Mouse (Mus musculus) B cell, adult 2 months (primary cell): ENCODE measurements around the gene Abat.
"Not testable (repeated sequence)": the region's sequence is repeated elsewhere in the genome, so short reads cannot be mapped to it uniquely, and the experiment has no call there.

Experiments
- DNase-seq, 2 experiments: peaks; one replicate each; pipeline ENCODE4 v3.0.0; 2022

The Abat gene

DNA sequence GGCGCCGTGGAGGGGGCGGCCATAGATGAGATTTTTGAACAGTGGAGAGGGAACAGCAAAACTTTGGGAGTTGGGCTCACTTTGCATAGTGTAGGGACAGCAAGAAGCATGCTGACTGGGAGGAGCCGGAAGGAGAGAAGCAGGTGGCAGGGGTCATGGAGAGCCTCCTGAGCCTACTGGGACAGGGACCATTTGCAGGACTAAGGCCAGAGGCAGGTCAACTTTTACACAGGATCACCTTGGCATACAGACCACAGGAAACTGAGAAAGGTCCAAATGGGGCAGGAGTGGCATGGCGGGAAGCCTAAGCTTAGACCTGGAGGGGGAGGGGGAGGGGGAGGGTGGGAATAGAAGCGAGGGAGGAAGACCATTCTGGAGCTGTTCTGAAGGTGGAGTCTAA lies 20.2 kb downstream of the Abat start:
- no peak for DNase-seq

DNA sequence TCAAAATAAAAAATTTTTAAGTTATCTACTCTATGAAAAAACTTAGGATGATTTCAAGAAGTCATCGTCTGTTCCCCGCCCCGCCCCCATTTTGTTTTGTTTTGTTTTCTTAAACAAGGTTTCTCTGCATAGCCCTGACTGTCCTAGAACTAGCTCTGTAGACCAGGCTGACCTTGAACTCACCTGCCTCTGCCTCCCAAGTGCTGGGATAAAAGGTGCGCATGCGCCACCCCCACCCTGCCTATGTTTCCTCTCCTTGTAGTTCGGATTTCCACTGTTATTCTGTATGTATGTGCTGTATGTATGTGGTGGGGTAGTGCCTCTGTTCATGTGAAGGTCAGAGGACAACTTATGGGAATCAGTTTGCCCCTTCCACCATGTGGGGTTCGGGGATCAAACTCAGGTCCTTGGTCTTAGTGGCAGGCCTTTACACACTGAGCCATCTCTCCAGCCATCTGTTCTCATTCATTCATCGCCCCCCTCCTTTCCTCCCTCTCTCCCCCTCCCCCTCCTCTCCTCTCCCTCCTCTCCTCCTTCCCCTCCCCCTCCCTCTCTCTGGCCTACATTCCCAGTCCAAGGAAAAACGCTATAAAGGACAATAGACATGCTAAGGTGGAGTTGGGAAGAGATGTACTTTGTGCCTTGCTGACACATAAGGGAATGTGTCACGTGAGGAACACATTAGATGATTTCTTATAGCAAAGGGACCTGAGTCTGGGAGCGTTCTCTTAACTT lies 21.4 kb downstream of the Abat start:
- DNase-seq: no peak

DNA sequence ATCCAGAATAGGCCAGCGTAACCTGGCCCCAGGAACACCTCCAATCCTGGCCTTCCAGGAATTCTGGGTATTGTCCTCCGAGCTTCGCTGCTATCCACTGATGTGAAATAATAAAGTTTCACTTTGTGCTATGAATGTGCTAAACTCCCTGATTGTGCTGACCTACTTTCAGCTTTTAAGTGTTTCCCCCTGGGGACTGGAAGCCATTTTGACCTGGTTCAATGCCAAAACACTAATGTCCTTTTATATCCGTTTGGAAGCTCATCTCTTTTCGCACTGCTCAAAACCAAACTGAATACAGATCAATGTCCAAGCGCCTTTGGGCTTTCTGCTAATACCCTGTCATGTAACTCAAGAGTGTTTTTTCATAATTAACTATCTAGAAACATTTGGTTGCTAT lies 22.2 kb downstream of the Abat start:
- DNase-seq: no peak

- no peak for DNase-seq
These were observed 26.1 kb downstream of the Abat start for GRCm38 (mm10) chr16:8539150-8539865.

- DNase-seq: no peak
These were observed 27.7 kb downstream of the Abat start for GRCm38 (mm10) chr16:8540859-8541314.

GRCm38 (mm10) chr16:8547836-8548235 lies 34.6 kb downstream of the Abat start:
- no peak for DNase-seq

GRCm38 (mm10) chr16:8549506-8549905 lies 36.3 kb downstream of the Abat start:
- no peak for DNase-seq

DNA sequence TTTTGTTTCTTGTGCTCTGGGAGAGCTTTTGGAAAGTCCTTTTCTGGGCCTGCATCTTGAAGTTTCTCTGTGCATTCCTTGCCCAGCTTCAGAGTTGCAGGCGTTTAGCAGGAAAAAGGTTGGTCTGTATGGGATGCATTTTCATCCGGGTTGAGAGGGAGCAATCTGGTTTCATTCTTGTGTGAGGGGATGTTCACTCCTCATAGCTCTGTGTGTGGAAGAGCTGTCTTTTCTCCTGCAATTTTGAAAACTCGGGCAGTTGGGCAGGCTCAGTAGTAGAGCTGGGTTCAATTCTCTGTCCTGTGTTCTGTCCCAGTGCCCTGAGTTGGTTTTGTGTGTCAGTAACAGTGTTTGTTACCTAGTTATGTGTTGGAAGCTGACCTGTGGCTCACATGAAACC lies 41.1 kb downstream of the Abat start:
- no peak for DNase-seq

DNA sequence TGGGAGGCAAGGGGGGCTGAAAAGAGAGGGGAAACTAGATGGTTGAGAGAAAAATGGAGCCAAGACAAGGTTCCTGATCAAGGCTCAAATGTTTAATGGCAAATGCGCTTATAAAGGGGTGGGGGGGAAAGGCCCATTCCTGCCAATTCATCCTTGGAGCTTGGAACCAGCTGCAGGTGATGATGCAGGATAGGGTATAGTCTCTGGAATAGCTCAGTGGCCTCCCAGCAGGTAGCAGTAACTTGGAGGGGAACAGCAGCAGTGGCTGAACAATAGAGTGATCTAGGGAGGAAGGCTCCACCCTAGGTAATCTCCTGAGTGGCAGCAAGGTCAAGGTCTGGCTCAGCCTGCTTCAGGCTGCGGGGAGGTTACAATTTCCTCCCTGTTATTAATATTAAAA lies 41.5 kb downstream of the Abat start:
- not testable (repeated sequence) for DNase-seq

- not testable (repeated sequence) for DNase-seq
These were observed 42.1 kb downstream of the Abat start for GRCm38 (mm10) chr16:8555371-8555770.

DNA sequence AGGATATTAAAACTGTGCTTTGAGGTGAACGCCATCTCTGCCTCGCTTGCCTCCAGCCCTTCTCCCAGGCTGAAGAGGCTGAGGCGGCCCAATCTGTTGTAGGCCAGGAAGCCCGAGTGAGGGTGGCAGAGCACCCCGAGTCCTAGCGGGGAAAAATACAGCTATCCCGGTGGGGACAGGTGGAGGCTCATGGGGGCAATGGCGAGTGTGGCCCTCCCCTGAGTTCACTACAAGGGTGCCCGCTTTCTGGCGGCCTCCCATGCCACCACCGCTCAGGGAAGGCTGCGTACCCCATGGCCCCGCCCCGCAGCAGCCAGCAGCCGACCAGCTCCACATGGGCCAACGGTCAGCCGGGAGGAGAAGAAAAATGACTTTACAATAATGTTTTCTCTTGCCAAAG lies 46.9 kb downstream of the Abat start:
- DNase-seq: no peak

GRCm38 (mm10) chr16:8561101-8561500 lies 47.9 kb downstream of the Abat start:
- not testable (repeated sequence) for DNase-seq

GRCm38 (mm10) chr16:8561856-8562255 lies 48.6 kb downstream of the Abat start:
- not testable (repeated sequence) for DNase-seq

DNA sequence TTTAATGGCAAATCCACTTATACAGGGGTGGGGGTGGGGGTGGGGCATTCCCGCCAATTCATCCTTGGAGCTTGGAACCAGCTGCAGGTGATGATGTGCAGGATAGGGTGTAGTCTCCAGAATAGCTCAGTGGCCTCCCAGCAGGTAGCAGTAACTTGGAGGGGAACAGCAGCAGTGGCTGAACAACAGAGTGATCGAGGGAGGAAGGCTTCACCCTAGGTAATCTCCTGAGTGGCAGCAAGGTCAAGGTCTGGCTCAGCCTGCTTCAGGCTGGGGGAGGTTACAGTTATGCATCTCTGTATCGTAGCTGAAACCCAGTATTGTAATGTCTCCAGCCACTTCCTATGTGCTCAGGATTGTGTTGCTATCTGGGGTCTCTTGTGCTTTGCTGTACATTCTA lies 49.6 kb downstream of the Abat start:
- DNase-seq: not testable (repeated sequence)

GRCm38 (mm10) chr16:8564836-8565235 lies 51.6 kb downstream of the Abat start:
- DNase-seq: no peak

- no peak for DNase-seq
These were observed 52.3 kb downstream of the Abat start for GRCm38 (mm10) chr16:8565539-8565938.

- DNase-seq: no peak
These were observed 53.0 kb downstream of the Abat start for GRCm38 (mm10) chr16:8566115-8566711.

DNA sequence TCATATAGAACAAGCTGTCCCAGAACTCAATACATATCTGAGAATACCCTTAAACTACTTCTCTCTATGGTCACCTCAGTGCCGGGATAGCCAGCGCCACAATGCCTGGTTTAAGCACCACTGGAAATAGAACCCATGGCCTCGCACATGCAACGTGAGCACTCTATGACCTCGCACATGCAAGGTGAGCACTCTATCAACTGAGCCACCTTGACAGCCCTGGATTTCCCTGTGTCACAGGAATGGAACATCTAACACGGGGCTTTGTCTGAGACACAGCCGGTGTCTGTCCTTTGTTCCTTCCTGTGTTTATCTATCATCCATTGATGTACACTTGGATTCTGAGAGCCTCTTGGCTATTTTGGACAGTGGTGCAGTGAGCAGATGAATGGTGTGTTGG lies 55.7 kb downstream of the Abat start:
- no peak for DNase-seq

GRCm38 (mm10) chr16:8570336-8570735 lies 57.1 kb downstream of the Abat start:
- DNase-seq: no peak

DNA sequence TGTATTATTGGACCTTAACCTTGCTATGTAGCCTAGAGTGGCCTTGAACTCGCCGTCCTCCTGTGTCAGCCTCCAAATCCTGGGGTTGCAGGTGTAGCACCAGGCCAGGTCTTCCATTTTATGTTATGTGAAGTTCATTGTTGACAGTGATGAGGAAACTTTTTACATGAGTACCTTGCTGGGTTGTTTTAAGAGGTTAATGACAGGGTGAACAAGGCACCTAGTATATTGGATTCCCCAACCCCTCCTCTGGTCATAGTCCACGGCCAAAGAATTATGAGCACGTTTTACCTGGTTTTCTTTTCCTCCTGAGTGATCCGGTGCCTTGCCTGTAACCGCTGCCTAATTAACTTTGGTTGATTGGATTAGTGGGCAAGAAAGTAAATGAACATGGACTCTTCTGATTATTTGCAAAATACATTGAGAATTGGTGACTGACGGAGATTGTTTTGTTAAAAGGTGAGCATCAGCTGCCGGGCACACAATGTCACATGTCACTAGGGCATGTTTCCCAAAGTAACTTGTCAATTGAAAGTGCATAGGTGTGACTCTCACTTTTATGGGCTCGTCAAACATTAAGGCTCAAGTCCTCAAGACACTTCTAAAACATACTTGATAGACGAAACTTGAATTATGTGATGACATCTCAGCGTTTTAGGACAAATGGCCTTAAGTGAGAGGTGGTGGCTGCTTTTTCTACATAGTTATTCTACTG lies 57.8 kb downstream of the Abat start:
- no peak for DNase-seq

DNA sequence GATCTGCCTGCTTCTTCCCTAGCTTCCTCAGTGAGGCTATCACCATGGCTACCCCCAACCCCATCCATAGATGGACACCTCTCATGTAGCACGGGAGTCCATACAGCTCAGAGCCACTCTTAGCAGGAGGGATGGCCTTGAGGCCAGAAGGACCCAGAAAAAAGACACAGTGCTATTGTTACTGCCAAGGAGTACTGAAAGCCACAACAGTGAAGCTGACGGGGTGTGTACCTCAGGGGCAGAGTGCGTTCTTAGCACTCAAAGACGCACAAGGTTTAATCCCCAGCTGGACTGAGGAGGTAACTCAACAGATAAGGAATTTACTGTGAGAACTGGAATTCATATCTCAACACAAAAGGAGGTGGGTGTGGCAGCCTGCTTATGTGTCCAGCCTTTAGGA lies 59.8 kb downstream of the Abat start:
- no peak for DNase-seq

GRCm38 (mm10) chr16:8573751-8574150 lies 60.5 kb downstream of the Abat start:
- DNase-seq: no peak

GRCm38 (mm10) chr16:8574316-8574715 lies 61.1 kb downstream of the Abat start:
- no peak for DNase-seq
